Mouse (Mus musculus) megakaryocyte, embryonic 14.5 days (primary cell): ENCODE measurements around the gene Mobp. TPM values are rescaled to one million over a fixed set of nuclear protein-coding genes. Genes with fewer than 3 reads are reported as not detected.

Experiments
- H3K27me3 ChIP-seq: replicated peaks from 2 replicates; pipeline ENCODE3; 2012; ENCODE audit warnings: inconsistent platforms
- H3K36me3 ChIP-seq: replicated peaks from 2 replicates; pipeline ENCODE3; 2012; ENCODE audit warnings: low read length, inconsistent platforms, mixed read lengths
- H3K4me1 ChIP-seq: 2 replicates; pipeline ENCODE4 v1.6.1; 2012; ENCODE audit warnings: inconsistent platforms
- H3K4me3 ChIP-seq: replicated peaks from 2 replicates; pipeline ENCODE3; 2012; ENCODE audit warnings: moderate library complexity, mild to moderate bottlenecking, inconsistent platforms
- H3K9me3 ChIP-seq: 2 replicates; pipeline ENCODE4 v1.6.1; 2012; ENCODE audit warnings: inconsistent platforms
- FLI1 ChIP-seq: IDR thresholded peaks from 2 replicates; pipeline ENCODE4 v1.6.1; 2012; ENCODE audit warnings: low read length, inconsistent platforms, mixed read lengths
- GATA1 ChIP-seq: IDR thresholded peaks from 3 replicates; pipeline ENCODE4 v1.6.1; 2012; ENCODE audit warnings: mixed read lengths, low read length, inconsistent platforms, borderline replicate concordance
- polyA plus RNA-seq: library from polyadenylated mRNA; stranded (reverse); fragments of >175 nt; gene quantifications from 2 replicates; pipeline ENCODE4 v1.2.3, GENCODE M21; 2012; ENCODE audit warnings: low replicate concordance; ENCODE audit not compliant: insufficient read depth

Mobp gene
- polyA plus RNA-seq, 1 experiment, result not detected

DNA sequence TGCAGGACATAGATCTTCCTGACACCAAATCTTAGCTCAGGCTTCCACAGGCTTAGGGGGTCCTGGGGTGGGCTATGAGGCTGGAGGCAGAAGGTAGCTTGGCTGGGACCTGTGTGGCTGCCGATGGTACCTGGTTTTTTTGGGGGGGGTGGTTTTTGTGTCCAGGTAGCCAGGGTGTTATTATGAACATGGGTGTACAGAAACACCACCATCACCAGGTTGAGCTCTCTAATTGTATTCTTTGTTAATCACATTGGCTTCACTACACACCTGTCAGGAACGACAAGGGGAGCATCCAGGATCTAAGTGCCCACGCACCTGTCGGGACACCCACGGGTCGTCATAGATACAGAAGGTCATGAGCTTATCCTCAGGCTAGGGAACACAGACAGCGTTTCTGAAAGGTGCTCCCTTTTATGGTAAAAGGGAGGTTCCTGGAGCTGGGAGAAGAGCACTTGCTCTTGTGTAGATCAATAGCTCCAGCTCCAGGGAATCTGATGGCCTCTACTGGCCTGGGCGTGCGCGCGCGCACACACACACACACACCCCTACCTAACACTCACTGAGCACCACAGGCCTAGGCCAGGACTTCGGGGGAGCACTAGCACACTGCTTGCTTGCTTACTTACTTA, 14.9 kb upstream of the Mobp start:
- Histone ChIP-seq H3K4me1 (peaks cover 9% of the 10 kb centered on the region), H3K4me3 (no peak overlapping the region), H3K9me3 (peaks cover under 1% of the 10 kb centered on the region), H3K36me3 (peaks cover 35% of the 10 kb centered on the region), H3K27me3 (no peaks in the 10 kb centered on the region)
- no peak for TF ChIP-seq FLI1
- no peak for TF ChIP-seq GATA1

DNA sequence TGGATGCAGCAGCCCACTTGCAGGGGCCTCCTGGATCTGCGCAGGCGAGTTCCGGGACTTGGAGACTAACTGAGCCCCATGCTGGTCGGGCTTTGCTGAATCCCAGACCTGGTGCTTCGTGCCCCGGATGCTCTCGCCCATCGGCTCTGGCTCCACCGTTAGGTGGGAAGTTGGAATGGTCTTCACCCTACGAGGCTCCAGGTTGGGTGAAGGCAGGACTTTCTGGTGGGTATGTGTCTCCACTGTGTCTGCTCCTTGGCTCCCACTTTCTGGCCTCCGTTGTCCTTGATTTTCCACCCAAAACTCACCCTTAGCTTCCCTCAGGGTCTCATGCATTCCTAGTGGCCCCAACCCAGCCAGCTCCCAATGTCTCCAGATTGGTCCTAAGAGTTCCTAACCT, 14.1 kb upstream of the Mobp start:
- Histone ChIP-seq H3K4me1 (peaks cover 3% of the 10 kb centered on the region), H3K36me3 (peaks cover 27% of the 10 kb centered on the region), H3K9me3 (peaks cover 8% of the 10 kb centered on the region), H3K27me3 (no peaks in the 10 kb centered on the region), H3K4me3 (no peak overlapping the region)
- no peak for TF ChIP-seq FLI1
- no peak for TF ChIP-seq GATA1

DNA sequence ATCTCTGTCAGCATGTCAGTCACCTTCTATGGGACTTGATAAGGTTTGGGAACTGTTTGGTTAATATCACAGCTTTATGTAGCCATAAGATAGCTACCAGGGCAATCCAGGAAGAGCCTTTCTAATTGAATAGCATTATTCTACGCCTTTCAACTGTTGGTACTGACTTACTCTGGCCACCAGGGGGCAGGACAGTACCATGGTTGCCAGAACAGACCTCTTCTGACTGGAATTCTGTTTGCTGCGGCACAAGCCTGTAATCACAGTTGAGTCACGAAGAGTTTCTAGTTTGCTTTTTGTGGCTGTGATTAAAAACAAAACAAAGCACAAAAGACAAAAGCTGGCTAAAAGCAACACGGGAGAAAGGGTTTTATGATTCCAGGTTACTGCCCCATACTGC, 8.9 kb upstream of the Mobp start:
- H3K4me1 ChIP-seq, result peaks cover 22% of the 10 kb centered on the region; the same call in 1 of the 2 replicates
- H3K4me3 ChIP-seq, result no peak overlapping the region
- no peak for TF ChIP-seq FLI1
- no peak for TF ChIP-seq GATA1
- H3K27me3 ChIP-seq, result peaks cover 21% of the 10 kb centered on the region
- no peaks in the 10 kb centered on the region for H3K36me3 ChIP-seq
- H3K9me3 ChIP-seq, result peaks cover 8% of the 10 kb centered on the region

GRCm38 (mm10) chr9:120144474-120144873, 5.0 kb upstream of the Mobp start:
- TF ChIP-seq GATA1, result no peak
- no peak for TF ChIP-seq FLI1
- Histone ChIP-seq H3K4me3 (no peak overlapping the region), H3K36me3 (no peaks in the 10 kb centered on the region), H3K27me3 (peaks cover 32% of the 10 kb centered on the region), H3K9me3 (peaks cover 8% of the 10 kb centered on the region), H3K4me1 (peaks cover 22% of the 10 kb centered on the region; the same call in 1 of the 2 replicates)

- no peak for TF ChIP-seq FLI1
- TF ChIP-seq GATA1, result no peak
- H3K4me1 ChIP-seq, result no peaks in the 10 kb centered on the region
- H3K4me3 ChIP-seq, result no peak overlapping the region
- peaks cover 29% of the 10 kb centered on the region for H3K27me3 ChIP-seq
- no peaks in the 10 kb centered on the region for H3K36me3 ChIP-seq
- H3K9me3 ChIP-seq, result no peaks in the 10 kb centered on the region
Observed at GRCm38 (mm10) chr9:120151152-120151551, 1.6 kb downstream of the Mobp start.

DNA sequence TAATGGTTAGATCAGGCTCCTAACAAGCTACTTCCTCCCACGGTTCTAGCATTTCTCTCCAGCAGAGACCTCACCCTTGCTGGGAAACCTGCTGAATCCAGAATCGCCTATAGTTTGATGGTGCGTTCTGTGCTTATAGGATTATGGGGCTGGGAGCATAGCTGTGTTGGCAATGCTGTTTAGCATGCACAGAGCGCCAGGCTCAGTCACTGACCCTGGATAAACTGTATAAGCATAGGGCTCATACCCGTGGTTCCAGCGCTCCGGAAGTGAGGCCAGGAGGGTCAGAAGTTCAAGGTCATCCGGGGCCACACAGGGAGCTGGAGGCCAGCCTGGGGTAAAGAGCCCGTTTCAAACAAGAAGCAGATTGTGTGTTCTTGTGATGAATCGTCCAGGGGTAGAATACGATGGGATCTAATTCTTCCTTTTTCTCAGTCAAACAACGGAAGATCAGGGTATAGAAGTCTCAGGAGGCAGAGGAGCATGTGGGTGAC, 2.4 kb downstream of the Mobp start:
- Histone ChIP-seq H3K4me1 (no peaks in the 10 kb centered on the region), H3K27me3 (peaks cover 31% of the 10 kb centered on the region), H3K4me3 (no peak overlapping the region), H3K36me3 (no peaks in the 10 kb centered on the region), H3K9me3 (no peaks in the 10 kb centered on the region)
- TF ChIP-seq GATA1, result no peak
- TF ChIP-seq FLI1, result no peak

DNA sequence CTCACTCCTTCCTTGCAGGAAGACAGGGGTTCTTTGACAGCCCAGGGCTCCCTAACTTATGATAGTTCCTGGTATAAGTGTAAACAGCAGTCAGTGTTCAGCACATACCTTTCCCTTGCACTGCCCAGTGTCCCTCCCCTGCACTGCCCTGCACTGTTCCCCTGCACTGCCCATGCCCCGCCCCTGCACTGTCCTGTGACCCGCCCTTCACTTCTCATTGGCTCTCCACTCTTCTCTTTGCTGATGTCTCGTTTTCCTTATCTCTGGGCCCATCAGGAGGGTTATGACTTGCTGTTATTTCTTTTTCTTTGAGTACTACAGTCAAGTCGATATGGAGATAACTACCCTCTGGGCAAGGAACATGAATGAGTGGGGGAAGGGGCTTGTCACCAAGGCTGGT, 8.5 kb downstream of the Mobp start:
- TF ChIP-seq GATA1, result no peak
- TF ChIP-seq FLI1, result no peak
- Histone ChIP-seq H3K9me3 (peaks cover 12% of the 10 kb centered on the region; the same call in 1 of the 2 replicates), H3K4me1 (peaks cover 5% of the 10 kb centered on the region; the same call in 1 of the 2 replicates), H3K36me3 (no peaks in the 10 kb centered on the region), H3K4me3 (no peak overlapping the region), H3K27me3 (peaks cover 14% of the 10 kb centered on the region)

DNA sequence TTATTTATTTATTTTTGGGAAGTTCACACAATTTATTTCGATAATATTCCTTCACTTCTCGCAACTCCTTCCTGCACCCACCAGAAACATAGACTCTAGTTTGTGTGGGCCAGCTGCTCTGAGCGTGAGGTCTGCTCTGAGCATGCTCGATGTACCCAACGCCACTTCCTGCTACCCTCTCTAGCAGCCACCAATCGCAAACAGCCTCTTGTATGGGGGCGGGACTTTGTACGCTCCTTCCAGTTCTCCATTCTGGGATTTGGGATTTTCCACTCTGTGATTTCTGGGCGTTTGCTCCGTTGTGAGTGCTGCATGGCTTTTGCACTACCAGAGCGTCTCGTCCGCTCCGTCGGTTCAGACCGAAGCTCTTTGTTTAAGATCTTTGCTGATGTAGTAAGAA, 14.4 kb downstream of the Mobp start:
- H3K4me3 ChIP-seq, result no peak overlapping the region
- no peaks in the 10 kb centered on the region for H3K4me1 ChIP-seq
- peaks cover 19% of the 10 kb centered on the region for H3K27me3 ChIP-seq
- H3K9me3 ChIP-seq, result peaks cover 9% of the 10 kb centered on the region; the same call in 1 of the 2 replicates
- no peak for TF ChIP-seq GATA1
- no peak for TF ChIP-seq FLI1
- H3K36me3 ChIP-seq, result no peaks in the 10 kb centered on the region

- Histone ChIP-seq H3K4me1 (no peaks in the 10 kb centered on the region), H3K36me3 (no peaks in the 10 kb centered on the region), H3K9me3 (peaks cover 10% of the 10 kb centered on the region), H3K27me3 (peaks cover 23% of the 10 kb centered on the region), H3K4me3 (no peak overlapping the region)
- TF ChIP-seq GATA1, result no peak
- TF ChIP-seq FLI1, result no peak
Observed at GRCm38 (mm10) chr9:120167826-120168225, 18.3 kb downstream of the Mobp start.

- Histone ChIP-seq H3K4me1 (no peaks in the 10 kb centered on the region), H3K9me3 (peaks cover 24% of the 10 kb centered on the region), H3K4me3 (no peak overlapping the region), H3K27me3 (peaks cover 22% of the 10 kb centered on the region), H3K36me3 (no peaks in the 10 kb centered on the region)
- TF ChIP-seq FLI1 (no peak), GATA1 (no peak)
Observed at GRCm38 (mm10) chr9:120171295-120171694, 21.8 kb downstream of the Mobp start.
